Mouse (Mus musculus) urinary bladder, postnatal 14 days (tissue): ENCODE measurements around the gene Galnt4.

Experiments used
- DNase-seq: peaks from one replicate; pipeline ENCODE4 v3.0.0; 2021; ENCODE audit warnings: low spot score

Galnt4 gene

GRCm38 (mm10) chr10:99107964-99108363, at the start of gene Galnt4:
Gene Galnt4, plus strand, starts transcription at chr10:99108159.
- DNase-seq, result peak; percentile 85

GRCm38 (mm10) chr10:99060588-99060987, 47.4 kb upstream of the Galnt4 start:
- DNase-seq, result no peak

- DNase-seq, result no peak
Observed at GRCm38 (mm10) chr10:99061418-99061817, 46.5 kb upstream of the Galnt4 start.

- DNase-seq, result no peak
Observed at GRCm38 (mm10) chr10:99062546-99062945, 45.4 kb upstream of the Galnt4 start.

GRCm38 (mm10) chr10:99076113-99076895, 31.7 kb upstream of the Galnt4 start:
- no peak for DNase-seq

- no peak for DNase-seq
Observed at GRCm38 (mm10) chr10:99078621-99079020, 29.3 kb upstream of the Galnt4 start.

- DNase-seq, result no peak
Observed at GRCm38 (mm10) chr10:99081569-99081990, 26.4 kb upstream of the Galnt4 start.

GRCm38 (mm10) chr10:99083431-99084003, 24.4 kb upstream of the Galnt4 start:
- DNase-seq, result no peak

GRCm38 (mm10) chr10:99084397-99085239, 23.3 kb upstream of the Galnt4 start:
- peak; percentile 91 for DNase-seq

GRCm38 (mm10) chr10:99085240-99085587, 22.7 kb upstream of the Galnt4 start:
- DNase-seq, result no peak

GRCm38 (mm10) chr10:99086029-99086428, 21.9 kb upstream of the Galnt4 start:
- no peak for DNase-seq

- DNase-seq, result no peak
Observed at GRCm38 (mm10) chr10:99089906-99090305, 18.1 kb upstream of the Galnt4 start.

- no peak for DNase-seq
Observed at GRCm38 (mm10) chr10:99093364-99093763, 14.6 kb upstream of the Galnt4 start.

GRCm38 (mm10) chr10:99095114-99095513, 12.8 kb upstream of the Galnt4 start:
- no peak for DNase-seq

- DNase-seq, result peak; percentile 38
Observed at GRCm38 (mm10) chr10:99097374-99097773, 10.6 kb upstream of the Galnt4 start.

GRCm38 (mm10) chr10:99105522-99105921, 2.4 kb upstream of the Galnt4 start:
- DNase-seq, result no peak

- DNase-seq, result no peak
Observed at GRCm38 (mm10) chr10:99106311-99106702, 1.7 kb upstream of the Galnt4 start.

GRCm38 (mm10) chr10:99106703-99107631, 992 bp upstream of the Galnt4 start, which contains the start of gene Poc1b:
Gene Poc1b, plus strand, starts transcription at chr10:99107036.
- DNase-seq, result peak; percentile 87

GRCm38 (mm10) chr10:99108431-99108982, 548 bp downstream of the Galnt4 start:
- DNase-seq, result no peak

- no peak for DNase-seq
Observed at GRCm38 (mm10) chr10:99113533-99113932, 5.6 kb downstream of the Galnt4 start.

- no peak for DNase-seq
Observed at GRCm38 (mm10) chr10:99114295-99114694, 6.3 kb downstream of the Galnt4 start.
